Mouse (Mus musculus): ENCODE data around the gene Nosip. TPM values are rescaled to one million over a fixed set of nuclear protein-coding genes. Genes with fewer than 3 reads are reported as not detected.

The Nosip gene
- polyA plus RNA-seq, 1 experiment from 2014 or later: 75.0 TPM

MicroRNAs within 50 kb of the gene (microRNA counts, 519-probe panel; counts per million panel counts)
- microRNA mmu-miR-150: 2,467 counts per million, percentile 5 among the panel's probes with 10 or more counts

Small RNA genes lying within 50 kb of the gene (microRNA-seq; reads per million reads assigned to microRNA genes)
- gene Mir150: 14.5 reads per million, percentile 31 among the genes with 10 or more reads in this experiment
- 25.9 reads per million, percentile 37 among the genes with 10 or more reads in this experiment for gene Mir5121
- not detected for gene Mir7054

Other genes starting within 250 kb of the Nosip start
- 59.5 and 61.9 TPM in 2 replicates for gene Nup62, start 246.3 kb upstream of the Nosip start, polyA plus RNA-seq (2014; fragmentation: Nextera tagmentation; extraction: Ambion mirVana)
- gene Il4i1, start 246.0 kb upstream of the Nosip start, polyA plus RNA-seq (2014; fragmentation: Nextera tagmentation; extraction: Ambion mirVana): 1.7 and 2.0 TPM in 2 replicates
- 2.5 and 6.3 TPM in 2 replicates for gene Atf5, start 245.8 kb upstream of the Nosip start, polyA plus RNA-seq (2014; fragmentation: Nextera tagmentation; extraction: Ambion mirVana)
- gene Akt1s1, start 213.4 kb upstream of the Nosip start, polyA plus RNA-seq (2014; fragmentation: Nextera tagmentation; extraction: Ambion mirVana): 51.4 and 86.5 TPM in 2 replicates
- 57.0 and 65.3 TPM in 2 replicates for gene Tbc1d17, start 213.3 kb upstream of the Nosip start, polyA plus RNA-seq (2014; fragmentation: Nextera tagmentation; extraction: Ambion mirVana)
- 27.0 and 30.4 TPM in 2 replicates for gene Pnkp, start 205.3 kb upstream of the Nosip start, polyA plus RNA-seq (2014; fragmentation: Nextera tagmentation; extraction: Ambion mirVana)
- 441 and 501 TPM in 2 replicates for gene Ptov1, start 192.6 kb upstream of the Nosip start, polyA plus RNA-seq (2014; fragmentation: Nextera tagmentation; extraction: Ambion mirVana)
- 80.0 and 86.3 TPM in 2 replicates for gene Med25, start 169.7 kb upstream of the Nosip start, polyA plus RNA-seq (2014; fragmentation: Nextera tagmentation; extraction: Ambion mirVana)
- gene Fuz, start 166.3 kb upstream of the Nosip start, polyA plus RNA-seq (2014; fragmentation: Nextera tagmentation; extraction: Ambion mirVana): 21.9 and 22.3 TPM in 2 replicates
- 80.5 and 88.5 TPM in 2 replicates for gene Ap2a1, start 132.9 kb upstream of the Nosip start, polyA plus RNA-seq (2014; fragmentation: Nextera tagmentation; extraction: Ambion mirVana)
- 0.37 TPM in 1 of 2 replicates, not detected in the other for gene Tsks, start 119.2 kb upstream of the Nosip start, polyA plus RNA-seq (2014; fragmentation: Nextera tagmentation; extraction: Ambion mirVana)
- gene Cpt1c, start 87.6 kb upstream of the Nosip start, polyA plus RNA-seq (2014; fragmentation: Nextera tagmentation; extraction: Ambion mirVana): 13.7 and 19.2 TPM in 2 replicates
- 258 and 308 TPM in 2 replicates for gene Prmt1, start 75.9 kb upstream of the Nosip start, polyA plus RNA-seq (2014; fragmentation: Nextera tagmentation; extraction: Ambion mirVana)
- gene Irf3, start 64.8 kb upstream of the Nosip start, polyA plus RNA-seq (2014; fragmentation: Nextera tagmentation; extraction: Ambion mirVana): 66.2 and 81.6 TPM in 2 replicates
- gene Bcl2l12, start 63.7 kb upstream of the Nosip start, polyA plus RNA-seq (2014; fragmentation: Nextera tagmentation; extraction: Ambion mirVana): 54.9 and 71.1 TPM in 2 replicates
- 46.5 and 54.0 TPM in 2 replicates for gene Scaf1, start 46.1 kb upstream of the Nosip start, polyA plus RNA-seq (2014; fragmentation: Nextera tagmentation; extraction: Ambion mirVana)
- 31.8 and 35.2 TPM in 2 replicates for gene Rras, start 44.5 kb upstream of the Nosip start, polyA plus RNA-seq (2014; fragmentation: Nextera tagmentation; extraction: Ambion mirVana)
- gene Prr12, start 9.5 kb upstream of the Nosip start, polyA plus RNA-seq (2014; fragmentation: Nextera tagmentation; extraction: Ambion mirVana): 16.3 and 18.9 TPM in 2 replicates
- 27.0 and 27.3 TPM in 2 replicates for gene Prrg2, start 248 bp downstream of the Nosip start, polyA plus RNA-seq (2014; fragmentation: Nextera tagmentation; extraction: Ambion mirVana)
- gene Rcn3, start 29.8 kb downstream of the Nosip start, polyA plus RNA-seq (2014; fragmentation: Nextera tagmentation; extraction: Ambion mirVana): 301 and 308 TPM in 2 replicates
- 48.9 and 67.4 TPM in 2 replicates for gene Fcgrt, start 41.4 kb downstream of the Nosip start, polyA plus RNA-seq (2014; fragmentation: Nextera tagmentation; extraction: Ambion mirVana)
- 1,882 and 1,923 TPM in 2 replicates for gene Rps11, start 62.0 kb downstream of the Nosip start, polyA plus RNA-seq (2014; fragmentation: Nextera tagmentation; extraction: Ambion mirVana)
- gene Rpl13a, start 66.3 kb downstream of the Nosip start, polyA plus RNA-seq (2014; fragmentation: Nextera tagmentation; extraction: Ambion mirVana): 1,416 and 1,603 TPM in 2 replicates
- 0.19 and 0.47 TPM in 2 replicates for gene Gm45713, start 73.8 kb downstream of the Nosip start, polyA plus RNA-seq (2014; fragmentation: Nextera tagmentation; extraction: Ambion mirVana)
- gene Flt3l, start 74.0 kb downstream of the Nosip start, polyA plus RNA-seq (2014; fragmentation: Nextera tagmentation; extraction: Ambion mirVana): 1.0 and 1.3 TPM in 2 replicates
- gene Pih1d1, start 91.9 kb downstream of the Nosip start, polyA plus RNA-seq (2014; fragmentation: Nextera tagmentation; extraction: Ambion mirVana): 101 and 110 TPM in 2 replicates
- 46.6 and 58.0 TPM in 2 replicates for gene Aldh16a1, start 92.2 kb downstream of the Nosip start, polyA plus RNA-seq (2014; fragmentation: Nextera tagmentation; extraction: Ambion mirVana)
- 0.10 and 0.28 TPM in 2 replicates for gene Slc17a7, start 101.5 kb downstream of the Nosip start, polyA plus RNA-seq (2014; fragmentation: Nextera tagmentation; extraction: Ambion mirVana)
- gene Gfy, start 117.1 kb downstream of the Nosip start, polyA plus RNA-seq (2014; fragmentation: Nextera tagmentation; extraction: Ambion mirVana): not detected in 2 replicates
- gene Pth2, start 118.6 kb downstream of the Nosip start, polyA plus RNA-seq (2014; fragmentation: Nextera tagmentation; extraction: Ambion mirVana): not detected in 2 replicates
- 0.93 and 1.1 TPM in 2 replicates for gene Ccdc155, start 142.5 kb downstream of the Nosip start, polyA plus RNA-seq (2014; fragmentation: Nextera tagmentation; extraction: Ambion mirVana)
- 0.44 and 1.1 TPM in 2 replicates for gene Dkkl1, start 149.7 kb downstream of the Nosip start, polyA plus RNA-seq (2014; fragmentation: Nextera tagmentation; extraction: Ambion mirVana)
- 206 and 234 TPM in 2 replicates for gene Tead2, start 153.3 kb downstream of the Nosip start, polyA plus RNA-seq (2014; fragmentation: Nextera tagmentation; extraction: Ambion mirVana)
- gene Cd37, start 176.7 kb downstream of the Nosip start, polyA plus RNA-seq (2014; fragmentation: Nextera tagmentation; extraction: Ambion mirVana): 0.60 and 1.2 TPM in 2 replicates
- 0.18 and 0.20 TPM in 2 replicates for gene Slc6a16, start 178.7 kb downstream of the Nosip start, polyA plus RNA-seq (2014; fragmentation: Nextera tagmentation; extraction: Ambion mirVana)
- gene Slc6a21, start 215.1 kb downstream of the Nosip start, polyA plus RNA-seq (2014; fragmentation: Nextera tagmentation; extraction: Ambion mirVana): not detected in 2 replicates